Mouse (Mus musculus) neural tube, embryonic 12.5 days (tissue): ENCODE results near the gene Msrb2. TPM values are rescaled to one million over a fixed set of nuclear protein-coding genes. Genes with fewer than 3 reads are reported as not detected.

ENCODE experiments used
- ATAC-seq: fragments of 200-750 bp; cut with Nextera tagmentation; 2 replicates; pipeline ENCODE4 v1.8.0; 2017; ENCODE audit warnings: low read depth, mild to moderate bottlenecking, moderate TSS enrichment, moderate library complexity; ENCODE audit not compliant: low FRiP score
- H3K27ac ChIP-seq: fragments of 300-500 bp; sonication (generic); 2 replicates; pipeline ENCODE4 v1.5.1; 2016
- H3K27me3 ChIP-seq: fragments of 300-500 bp; sonication (generic); replicated peaks from 2 replicates; pipeline ENCODE4 v1.6.1; 2016; ENCODE audit warnings: mild to moderate bottlenecking
- H3K36me3 ChIP-seq: fragments of 300-500 bp; sonication (generic); 2 replicates; pipeline ENCODE4 v1.6.1; 2016; ENCODE audit warnings: mild to moderate bottlenecking
- H3K4me1 ChIP-seq: fragments of 300-500 bp; sonication (generic); 2 replicates; pipeline ENCODE4 v1.6.1; 2016
- H3K4me2 ChIP-seq: fragments of 300-500 bp; sonication (generic); replicated peaks from 2 replicates; pipeline ENCODE4 v1.6.1; 2016; ENCODE audit warnings: mild to moderate bottlenecking
- H3K4me3 ChIP-seq: fragments of 300-500 bp; sonication (generic); 2 replicates; pipeline ENCODE4 v1.5.1; 2016
- H3K9ac ChIP-seq: fragments of 300-500 bp; sonication (generic); 2 replicates; pipeline ENCODE4 v1.6.1; 2016; ENCODE audit warnings: mild to moderate bottlenecking
- H3K9me3 ChIP-seq: fragments of 300-500 bp; sonication (generic); 2 replicates; pipeline ENCODE4 v1.6.1; 2016; ENCODE audit warnings: mild to moderate bottlenecking
- WGBS: fragments of 180-500 bp; shearing (Covaris S2); methylation state at CpG from one replicate; pipeline ENCODE4 v1.1.7; 2016; 5-methylcytosine and 5-hydroxymethylcytosine counted together
- polyA plus RNA-seq: library from polyadenylated mRNA; unstranded; fragments of >200 nt; fragmentation: Nextera tagmentation; extraction: Ambion mirVana; gene quantifications from 2 replicates; pipeline ENCODE4 v1.2.1, GENCODE M21; 2016

The Msrb2 gene
- polyA plus RNA-seq, 1 experiment from 2014 or later = 12.6 TPM

- H3K4me1 ChIP-seq = peaks cover 23% of the 10 kb centered on the region
- no peak overlapping the region for H3K9ac ChIP-seq
- peak; percentile 67 for ATAC-seq
- no peak overlapping the region for H3K27ac ChIP-seq
- peak overlapping the region; percentile 63 for H3K4me2 ChIP-seq
- no peaks in the 10 kb centered on the region for H3K9me3 ChIP-seq
- peak overlapping the region; percentile 35 for H3K4me3 ChIP-seq
- H3K27me3 ChIP-seq = peaks cover 78% of the 10 kb centered on the region
- WGBS = under 1% methylated on average over 33 of the region's 33 CpGs
- H3K36me3 ChIP-seq = no peaks in the 10 kb centered on the region
These were observed 59.5 kb downstream of the Msrb2 start for GRCm38 (mm10) chr2:19430746-19431145.

- Histone ChIP-seq H3K27me3 (peaks cover 80% of the 10 kb centered on the region), H3K36me3 (no peaks in the 10 kb centered on the region), H3K9me3 (no peaks in the 10 kb centered on the region), H3K4me3 (peak overlapping the region; percentile 35), H3K4me2 (peak overlapping the region; percentile 63), H3K27ac (no peak overlapping the region), H3K4me1 (peaks cover 23% of the 10 kb centered on the region), H3K9ac (no peak overlapping the region)
- peak; percentile 81 for ATAC-seq
- WGBS = under 1% methylated on average over 18 of the region's 18 CpGs
These were observed 59.9 kb downstream of the Msrb2 start for GRCm38 (mm10) chr2:19431186-19431585.

GRCm38 (mm10) chr2:19431614-19432323, 60.5 kb downstream of the Msrb2 start:
- H3K27ac ChIP-seq = no peak overlapping the region
- ATAC-seq = peak; percentile 80
- no peak overlapping the region for H3K9ac ChIP-seq
- H3K27me3 ChIP-seq = peaks cover 75% of the 10 kb centered on the region
- no peak overlapping the region for H3K4me3 ChIP-seq
- H3K4me1 ChIP-seq = peaks cover 23% of the 10 kb centered on the region
- WGBS = 1% methylated on average over 41 of the region's 41 CpGs
- H3K9me3 ChIP-seq = no peaks in the 10 kb centered on the region
- H3K4me2 ChIP-seq = peak overlapping the region; percentile 63
- no peaks in the 10 kb centered on the region for H3K36me3 ChIP-seq

GRCm38 (mm10) chr2:19444346-19444745, 73.1 kb downstream of the Msrb2 start:
- peaks cover 93% of the 10 kb centered on the region for H3K27me3 ChIP-seq
- no peak for ATAC-seq
- H3K27ac ChIP-seq = no peak overlapping the region
- no peak overlapping the region for H3K9ac ChIP-seq
- no peaks in the 10 kb centered on the region for H3K36me3 ChIP-seq
- peaks cover 28% of the 10 kb centered on the region for H3K4me1 ChIP-seq
- WGBS = 1% methylated on average over 9 of the region's 9 CpGs
- H3K4me3 ChIP-seq = no peak overlapping the region
- no peaks in the 10 kb centered on the region for H3K9me3 ChIP-seq
- peak overlapping the region; percentile 71; the same call in 1 of the 2 replicates for H3K4me2 ChIP-seq

Other genes with a start within 250 kb of the Msrb2 start
- 0.34 and 0.37 TPM in 2 replicates for gene Armc3, start 172.1 kb upstream of the Msrb2 start, polyA plus RNA-seq
- gene Ptf1a, start 74.2 kb downstream of the Msrb2 start, polyA plus RNA-seq = 7.7 and 10.0 TPM in 2 replicates
- gene 4921504E06Rik, start 182.5 kb downstream of the Msrb2 start, polyA plus RNA-seq = not detected in 2 replicates